Mouse (Mus musculus) adrenal gland, adult 18-20 months (tissue): ENCODE results near the gene Git1. TPM values are rescaled to one million over a fixed set of nuclear protein-coding genes. Genes with fewer than 3 reads are reported as not detected.
A peak's percentile ranks its signal among the peaks of the same experiment; 100 is the strongest.

Experiments used
- DNase-seq, 2 experiments: peaks; one replicate each; pipeline ENCODE4 v3.0.0; 2021 to 2022; ENCODE audit warnings: low spot score in 2 of 2
- total RNA-seq, 2 experiments: library from RNA; stranded (reverse); gene quantifications; 1 replicate in 1 of 2; 2 replicates in 1 of 2; pipeline ENCODE4 v1.2.3; 2021

Gene Git1
- total RNA-seq, 2 experiments from 2014 or later = 47.7 to 49.2 TPM

DNA sequence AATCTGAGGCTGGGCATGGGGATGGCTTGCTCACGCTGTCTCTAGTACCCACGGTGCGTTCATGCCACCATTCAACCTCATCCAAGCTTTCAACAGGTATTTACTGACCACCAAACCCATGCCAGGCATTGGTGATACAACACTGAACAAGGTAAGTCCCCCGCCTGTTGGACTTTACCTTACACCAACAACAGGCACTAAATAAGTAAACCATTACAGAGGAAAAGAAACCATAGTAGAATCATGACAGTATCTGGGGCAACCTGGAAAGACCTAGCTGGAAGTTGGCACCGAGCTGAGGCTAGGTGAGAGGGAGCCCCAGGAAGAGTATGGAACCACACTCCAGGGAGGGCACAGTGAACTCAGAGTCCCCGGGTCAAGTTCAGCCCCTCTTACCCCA lies 16.5 kb upstream of the Git1 start:
- DNase-seq = no peak

DNA sequence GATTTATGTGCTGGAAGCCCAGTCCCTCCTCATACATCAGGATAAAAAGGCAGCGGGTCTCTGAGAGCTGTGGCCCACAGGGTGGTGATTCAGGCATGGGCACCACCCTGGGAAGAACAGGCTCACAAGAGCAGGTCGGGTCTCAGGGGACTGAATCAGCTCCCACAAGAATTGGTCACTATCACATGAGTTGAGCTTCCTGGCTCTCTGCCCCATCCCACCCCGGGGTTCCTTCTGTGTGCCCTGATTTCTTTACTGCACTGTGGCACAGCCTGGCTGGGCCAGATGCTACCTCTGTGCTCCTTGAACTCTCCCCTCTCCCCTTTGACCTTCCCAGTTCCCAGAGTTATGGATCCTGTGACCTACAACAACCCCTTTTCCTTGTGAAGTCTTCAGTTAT lies 10.3 kb upstream of the Git1 start:
- DNase-seq = no peak

DNA sequence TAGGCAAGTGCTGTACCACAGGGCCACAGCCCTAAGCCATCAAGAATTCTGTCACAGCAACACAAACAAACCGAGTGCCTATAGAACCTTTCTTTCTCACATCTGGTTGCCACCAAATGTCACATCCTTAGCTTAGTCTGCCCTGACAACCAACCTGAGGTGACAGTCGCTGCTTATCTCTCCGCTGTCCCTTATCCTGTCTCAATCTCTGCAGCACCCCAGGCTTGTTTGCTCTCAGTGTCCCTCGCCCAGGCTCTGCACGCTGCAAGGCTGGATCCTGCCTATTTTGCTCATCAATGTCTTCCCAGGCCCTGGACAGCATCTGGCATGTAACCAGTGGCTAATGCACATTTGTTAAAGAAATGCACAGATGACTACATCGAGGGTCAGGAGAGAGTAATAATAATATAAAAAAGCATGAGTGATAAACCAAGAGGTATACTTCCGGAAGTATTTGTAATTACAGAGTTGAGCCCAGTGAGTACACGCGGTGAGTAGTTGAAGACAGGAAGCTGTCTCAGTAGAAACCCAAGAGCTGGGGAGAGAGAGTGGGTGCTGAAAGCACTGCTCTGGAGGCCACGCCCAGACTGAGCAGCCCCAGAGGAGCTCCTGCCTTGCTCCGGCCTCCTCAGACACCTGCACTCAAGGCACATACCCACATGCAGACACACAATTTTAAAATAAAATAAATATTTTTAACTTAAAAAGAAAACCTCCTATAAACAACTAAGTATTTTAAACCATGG lies 9.7 kb upstream of the Git1 start:
- no peak for DNase-seq

DNA sequence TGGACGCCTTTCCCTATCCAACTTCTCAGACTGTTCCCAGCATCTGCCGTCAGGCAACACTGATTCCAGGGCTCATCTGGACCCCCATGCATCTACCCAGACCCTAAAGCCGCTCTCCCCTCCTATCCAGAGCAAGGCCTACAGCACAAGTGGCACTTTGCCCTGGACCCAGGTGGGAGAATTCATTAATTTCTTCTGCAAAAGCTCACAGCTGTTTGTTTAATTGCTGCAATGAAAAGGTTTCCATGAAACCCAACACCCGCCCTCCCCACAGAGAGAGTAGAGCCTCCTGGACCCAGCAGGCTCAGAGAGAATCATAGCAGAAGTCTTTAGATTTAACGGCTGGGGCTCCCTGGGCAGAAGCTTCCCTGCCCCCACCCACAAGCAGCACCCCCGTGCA lies 8.1 kb upstream of the Git1 start:
- DNase-seq = no peak

DNA sequence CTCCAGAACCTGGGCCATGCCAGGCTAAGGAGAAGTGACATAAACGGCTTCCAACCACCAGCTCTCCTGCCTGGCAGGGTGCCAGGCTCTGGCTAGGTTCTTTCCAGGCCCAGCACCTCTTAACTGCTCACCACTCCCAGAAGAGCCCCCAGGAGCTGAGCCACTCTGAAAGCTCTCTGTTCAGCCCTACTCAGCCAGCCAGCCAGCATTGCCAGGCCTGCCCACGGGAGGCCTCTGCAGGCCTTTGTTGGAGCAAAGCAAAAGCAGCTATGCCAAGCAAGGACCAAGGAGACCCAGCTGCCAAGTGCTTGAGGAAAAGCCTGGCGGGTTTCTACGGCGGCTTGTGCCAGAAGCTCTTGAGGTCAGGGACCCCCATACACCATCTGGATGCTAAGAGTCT lies 6.6 kb upstream of the Git1 start:
- no peak for DNase-seq

DNA sequence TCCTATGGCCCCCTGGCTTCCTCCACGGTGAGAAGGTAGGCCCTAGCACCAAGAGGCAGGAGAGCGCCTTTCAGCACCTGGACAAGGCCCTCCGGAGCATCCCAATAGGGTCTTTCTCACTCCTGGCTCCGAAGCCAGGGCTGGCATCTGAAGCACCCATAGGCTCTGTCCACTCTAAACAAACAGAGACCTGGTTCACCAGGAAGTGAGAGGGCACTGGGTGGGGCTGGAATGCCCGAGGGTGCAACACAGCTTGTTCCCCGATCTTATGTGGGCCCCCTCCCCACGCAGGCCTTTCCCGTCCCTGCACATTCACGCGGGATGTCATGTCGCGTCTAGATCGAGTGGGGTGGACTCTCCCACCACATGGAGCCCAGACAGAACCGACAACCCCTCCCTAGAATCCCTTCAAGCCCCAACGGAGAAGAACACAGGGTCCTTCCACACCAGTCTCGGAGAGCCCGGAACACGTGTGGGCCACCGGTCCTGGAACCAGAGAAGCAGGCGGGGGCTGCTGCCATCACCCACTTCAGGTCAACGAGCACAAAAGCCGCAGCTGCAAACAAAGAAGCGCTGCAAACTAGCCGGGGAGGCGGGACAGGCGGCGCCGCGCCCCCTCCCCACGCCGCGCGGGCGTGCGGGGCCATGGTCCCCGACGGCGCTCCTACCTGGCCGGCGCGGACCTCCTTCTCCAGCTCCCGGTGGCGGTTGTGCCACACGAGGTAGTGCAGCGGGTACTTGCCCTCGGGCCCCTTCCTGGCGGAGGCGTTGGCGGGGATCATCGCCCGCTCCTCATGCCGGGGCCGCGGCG lies 4.4 kb upstream of the Git1 start:
- no peak for DNase-seq

DNA sequence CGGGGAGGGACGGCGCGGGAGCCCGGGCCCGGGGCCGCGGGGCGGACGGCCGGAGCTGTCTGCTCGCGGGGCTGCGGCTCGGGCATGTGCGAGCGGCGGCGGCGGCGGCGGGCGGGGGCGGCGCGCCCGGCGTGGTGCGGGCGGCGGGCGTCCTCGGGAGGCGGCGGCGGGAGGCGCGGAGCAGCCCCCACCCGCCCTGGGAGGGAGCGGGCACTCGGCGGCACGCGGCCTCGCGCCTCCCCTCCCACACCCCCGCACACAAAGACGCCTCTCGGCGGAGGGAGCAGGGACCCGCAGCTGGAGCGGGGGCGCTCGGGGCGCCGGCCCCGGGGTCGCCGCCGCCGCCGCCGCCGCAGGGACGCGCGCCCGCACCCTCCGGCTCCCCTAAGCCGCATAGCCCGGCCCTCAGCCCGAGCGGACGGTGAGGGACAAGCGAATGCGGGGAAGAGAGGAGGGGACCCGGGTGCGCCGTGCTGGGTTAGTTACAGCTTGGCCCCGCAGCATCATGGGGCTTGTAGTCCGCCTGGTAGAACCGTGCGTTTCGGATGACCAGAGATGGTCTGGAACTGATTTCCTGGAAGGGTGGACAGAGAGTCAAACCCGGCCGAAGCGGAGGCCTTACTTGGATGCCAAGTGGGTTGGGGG lies 3.6 kb upstream of the Git1 start, which contains the start of gene Ankrd13b:
TSS of gene Ankrd13b (minus strand) at position 88 of the 645 bp plus-strand sequence.
- DNase-seq = peak; percentile 67 to 73

DNA sequence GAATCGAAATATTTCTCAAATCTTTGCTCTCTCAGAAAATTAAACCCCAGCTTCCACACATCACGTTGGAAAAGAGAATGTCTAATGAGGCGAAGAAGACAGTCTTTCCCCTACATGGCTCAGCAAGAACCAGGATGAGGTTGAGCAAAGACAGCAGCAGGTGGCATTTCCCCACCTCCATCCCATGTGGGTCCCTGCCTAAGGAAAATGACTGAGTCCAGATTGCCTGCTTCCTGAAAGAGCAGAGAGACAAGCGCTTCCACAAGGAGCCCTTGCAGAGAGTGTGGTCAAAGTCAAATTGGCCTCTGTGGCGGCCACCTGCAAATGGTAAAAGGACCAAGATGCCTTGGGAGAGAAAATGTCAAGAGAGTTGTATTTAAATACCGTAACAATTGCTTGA lies 2.9 kb upstream of the Git1 start:
- no peak for DNase-seq

DNA sequence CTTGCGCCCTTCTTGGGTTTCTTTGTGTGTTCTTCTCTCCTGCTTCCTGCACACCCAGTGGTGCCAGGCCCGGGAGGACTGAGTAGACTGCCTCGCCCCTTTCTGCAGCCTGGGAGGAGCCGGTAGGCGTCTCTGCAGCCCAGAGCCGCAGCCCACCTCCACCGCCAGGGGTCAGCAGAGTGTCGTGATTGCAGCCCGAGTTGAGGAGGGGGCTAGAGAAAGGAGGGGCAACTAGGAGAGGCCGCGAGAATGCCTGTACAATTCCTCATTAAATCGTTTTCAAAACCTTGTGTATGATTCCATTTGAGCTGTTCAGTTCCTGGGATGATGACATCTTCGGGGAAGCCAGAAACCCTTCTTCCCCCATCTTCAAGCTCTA lies 2.2 kb upstream of the Git1 start:
- DNase-seq = peak; percentile 87 to 92

DNA sequence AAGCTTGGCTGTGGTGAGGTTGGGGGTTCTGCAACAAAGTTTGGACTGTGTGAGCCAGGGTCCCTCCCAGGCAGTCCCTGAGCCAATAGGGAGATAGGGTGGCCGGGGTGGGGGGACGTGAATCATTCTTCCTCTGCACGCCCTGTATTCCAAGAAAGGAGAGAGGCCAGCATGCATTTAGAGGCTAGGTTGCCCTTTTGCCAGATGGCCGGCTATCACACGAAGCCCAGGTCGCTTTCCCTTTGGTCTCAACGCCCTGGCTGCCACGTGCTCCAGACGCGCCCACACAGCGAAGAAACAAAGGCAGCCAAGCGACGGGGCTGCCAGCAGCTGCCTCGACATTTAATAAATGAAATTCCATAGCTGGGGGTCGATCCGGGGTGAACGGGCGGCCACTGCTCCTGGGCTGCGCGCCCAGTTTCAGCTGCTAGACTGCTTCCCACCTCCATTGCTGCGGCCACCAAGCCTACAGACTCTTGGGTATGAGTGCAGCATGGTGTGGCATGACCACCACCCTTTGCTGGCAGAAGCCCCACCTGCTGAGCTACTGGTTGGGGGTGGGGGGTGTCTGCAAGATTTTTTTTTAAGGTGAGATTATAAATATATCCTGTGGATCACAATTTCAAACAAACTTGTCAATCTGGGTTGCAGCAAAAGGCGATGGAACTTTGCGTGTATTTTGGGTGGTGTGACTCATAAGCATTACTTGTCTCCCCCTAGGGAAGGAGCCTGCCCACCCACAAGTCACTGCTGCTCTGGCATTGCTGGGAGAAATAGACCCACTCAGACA lies 1.7 kb upstream of the Git1 start:
- peak in 1 of 2 experiments; percentile 49 for DNase-seq

DNA sequence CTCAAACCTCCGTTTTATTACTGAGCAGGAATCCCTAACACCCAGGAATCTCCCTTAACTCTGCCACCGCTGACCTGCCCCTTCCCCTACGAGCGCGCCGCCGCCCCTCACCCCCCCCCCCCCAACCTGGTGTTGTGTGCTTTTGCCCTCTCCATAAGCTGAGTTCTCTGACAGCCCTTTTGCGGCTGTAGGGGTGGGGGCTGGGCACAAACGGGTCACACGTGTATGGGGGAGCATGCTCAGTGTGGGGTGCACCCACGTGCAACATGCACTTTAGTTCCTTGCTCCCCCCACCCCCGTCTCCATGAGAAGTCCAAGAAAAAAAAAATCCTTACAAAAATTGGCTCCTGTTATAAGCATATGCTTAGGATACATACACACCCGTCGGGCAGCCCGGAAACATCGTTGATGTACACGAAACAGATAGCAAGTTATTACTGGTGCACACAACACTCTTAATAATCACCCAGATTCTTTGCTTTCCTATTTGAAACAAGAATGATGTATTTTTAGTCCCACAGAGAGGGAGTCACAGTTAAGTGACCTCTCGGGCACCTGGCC lies 971 bp upstream of the Git1 start:
- DNase-seq = no peak

DNA sequence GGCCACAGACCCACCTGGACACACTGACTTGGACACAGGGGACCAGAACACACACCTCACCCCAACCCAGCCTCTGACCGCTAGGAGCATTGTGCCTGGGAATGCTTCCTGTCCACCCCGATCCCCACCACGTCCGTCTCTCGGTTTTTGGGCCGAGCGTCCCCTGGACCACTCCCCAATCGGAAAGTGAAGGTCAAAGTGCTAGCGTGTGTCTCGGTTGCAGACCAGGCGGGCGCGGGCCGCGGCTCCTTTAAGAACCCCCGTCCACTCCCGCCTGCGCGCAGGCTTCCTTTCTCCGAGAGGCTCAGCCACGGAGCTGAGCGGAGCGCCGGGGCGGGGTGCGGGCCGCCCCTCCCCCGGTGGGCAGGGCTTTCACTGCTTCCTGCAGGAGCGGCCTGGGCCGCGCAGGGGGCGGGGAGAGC lies 440 bp upstream of the Git1 start:
- peak; percentile 89 to 92 for DNase-seq

DNA sequence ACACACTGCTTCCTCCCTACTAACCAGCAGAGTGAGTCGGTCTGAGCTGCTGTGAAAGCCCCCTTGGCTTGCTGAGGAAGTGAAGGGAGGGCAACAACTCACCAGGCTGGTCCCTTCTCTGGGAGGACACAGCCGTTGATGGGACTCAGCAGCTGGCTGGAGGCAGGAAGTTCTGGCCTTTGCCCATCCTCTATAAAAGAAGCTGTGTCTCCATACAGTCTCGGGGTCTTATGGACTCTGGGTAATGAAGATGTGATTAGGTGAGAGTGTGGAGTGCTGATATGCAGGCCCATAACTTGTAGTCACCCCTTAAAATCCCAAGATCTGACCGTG lies 948 bp downstream of the Git1 start:
- DNase-seq = no peak

DNA sequence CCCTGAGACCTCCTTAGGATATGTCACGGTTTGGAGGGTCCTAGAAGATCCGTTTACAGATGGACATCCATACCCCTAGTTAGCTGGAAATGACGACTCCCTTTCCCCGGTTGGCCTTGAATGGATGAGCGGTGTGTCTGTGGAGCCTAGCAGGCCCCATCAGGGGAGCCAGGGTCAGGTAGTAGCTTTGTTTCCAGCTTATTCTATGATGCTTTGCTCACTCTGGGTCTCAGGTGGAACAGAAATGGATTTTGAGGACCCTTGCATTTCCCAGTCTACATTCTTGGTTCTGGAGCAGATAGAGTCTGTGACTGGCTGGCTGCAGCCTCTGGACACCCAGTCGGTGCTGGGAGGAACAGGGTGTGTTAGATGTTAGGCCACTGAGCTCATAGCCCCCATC lies 1.4 kb downstream of the Git1 start:
- DNase-seq = no peak

DNA sequence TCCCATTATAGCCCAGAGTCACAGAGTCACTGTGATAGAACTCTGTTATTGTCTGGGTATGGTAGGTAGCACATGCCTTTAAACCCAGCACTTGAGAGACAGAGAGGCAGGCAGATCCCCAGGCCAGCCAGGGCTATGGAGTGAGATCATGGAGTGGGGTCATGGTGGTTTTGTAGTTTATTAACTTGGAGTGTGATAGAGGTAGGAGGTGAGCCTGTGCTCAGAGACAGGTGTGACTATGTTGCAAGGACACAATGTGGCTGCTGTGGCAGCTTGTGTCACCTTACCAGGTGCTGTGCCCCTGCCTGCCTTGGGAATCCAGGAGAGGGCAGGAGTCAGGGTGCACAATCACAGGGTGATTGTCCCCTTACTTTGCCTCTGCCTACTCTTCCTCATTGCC lies 2.1 kb downstream of the Git1 start:
- DNase-seq = no peak

DNA sequence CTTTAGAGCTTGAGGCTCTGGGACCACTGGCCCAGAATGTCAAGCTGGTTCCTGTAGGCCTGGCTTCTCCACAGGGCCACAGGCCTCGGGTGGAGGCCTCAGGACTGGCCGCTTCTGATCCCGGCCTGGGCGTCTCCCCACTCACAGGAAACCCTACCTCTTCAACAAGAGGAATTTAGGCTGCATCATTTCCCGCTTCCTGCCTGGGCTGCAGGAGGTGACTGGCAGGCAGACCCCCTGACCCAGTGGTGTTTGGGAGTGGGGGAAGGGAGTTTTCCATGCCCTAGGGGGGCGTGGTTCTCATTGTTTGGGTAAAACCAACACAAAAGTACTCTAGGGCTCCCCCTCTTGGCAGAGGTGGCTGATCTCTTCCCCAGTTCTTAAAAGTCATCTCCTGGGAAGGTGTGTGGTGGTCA lies 4.0 kb downstream of the Git1 start:
- peak in 1 of 2 experiments; percentile 60 for DNase-seq

DNA sequence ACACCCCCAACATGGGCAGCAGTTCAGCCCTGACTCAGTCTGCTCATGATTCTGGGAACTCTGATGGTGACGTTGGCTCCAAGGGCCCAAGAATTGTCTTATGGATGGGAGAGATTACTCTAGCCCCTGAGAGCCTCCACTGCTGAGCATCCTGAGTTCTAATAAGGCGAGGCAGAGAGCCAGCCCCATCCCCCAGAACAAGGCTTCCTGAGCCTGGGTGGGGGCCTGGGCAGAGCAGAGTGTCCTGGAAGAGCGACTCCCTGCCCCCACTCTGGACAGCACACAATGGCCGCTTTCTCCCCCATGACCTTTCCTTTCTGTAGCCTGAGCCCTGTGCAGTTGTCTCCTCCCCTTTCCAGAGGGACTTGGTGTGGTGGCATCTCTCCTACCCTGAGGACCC lies 4.5 kb downstream of the Git1 start:
- DNase-seq = no peak

DNA sequence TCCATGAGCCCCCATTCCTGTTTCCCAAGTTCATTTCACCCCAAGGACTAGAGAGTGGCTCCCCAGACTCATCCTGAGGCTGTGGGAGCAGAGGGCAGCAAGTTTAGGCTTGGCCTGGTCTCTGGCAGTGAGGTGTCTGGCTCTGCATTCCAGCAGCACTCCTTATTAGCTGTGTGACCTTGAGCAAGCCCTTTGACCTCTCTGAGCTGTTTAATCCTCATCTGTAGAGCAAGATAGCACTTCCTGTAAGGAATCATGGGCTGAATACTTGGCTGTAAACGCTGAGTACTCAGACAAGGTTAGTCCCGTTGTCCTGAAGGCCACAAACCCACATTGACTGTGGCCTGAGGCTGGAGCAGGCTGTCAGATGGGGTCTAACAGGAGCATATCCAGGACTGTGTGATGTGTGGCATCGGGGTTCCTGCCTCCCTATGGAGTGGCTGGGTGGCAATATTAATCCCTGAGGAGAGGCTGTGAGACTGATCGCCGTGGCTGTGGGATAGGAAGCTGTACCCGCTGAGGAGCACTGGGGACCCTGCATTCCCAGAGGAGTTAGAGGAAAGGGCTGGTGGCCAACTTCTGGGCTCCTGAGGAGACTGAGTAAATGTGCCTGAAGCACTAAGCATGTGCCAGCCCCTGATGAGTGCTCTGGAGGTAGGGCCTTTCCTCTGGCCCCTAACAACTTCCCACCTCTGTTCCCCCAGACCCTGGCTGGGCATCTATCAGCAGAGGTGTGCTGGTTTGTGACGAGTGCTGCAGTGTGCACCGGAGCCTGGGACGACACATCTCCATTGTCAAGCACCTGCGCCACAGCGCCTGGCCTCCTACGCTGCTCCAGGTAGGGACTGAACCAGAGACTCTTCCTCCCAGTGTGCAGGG lies 5.1 kb downstream of the Git1 start:
- no peak for DNase-seq

DNA sequence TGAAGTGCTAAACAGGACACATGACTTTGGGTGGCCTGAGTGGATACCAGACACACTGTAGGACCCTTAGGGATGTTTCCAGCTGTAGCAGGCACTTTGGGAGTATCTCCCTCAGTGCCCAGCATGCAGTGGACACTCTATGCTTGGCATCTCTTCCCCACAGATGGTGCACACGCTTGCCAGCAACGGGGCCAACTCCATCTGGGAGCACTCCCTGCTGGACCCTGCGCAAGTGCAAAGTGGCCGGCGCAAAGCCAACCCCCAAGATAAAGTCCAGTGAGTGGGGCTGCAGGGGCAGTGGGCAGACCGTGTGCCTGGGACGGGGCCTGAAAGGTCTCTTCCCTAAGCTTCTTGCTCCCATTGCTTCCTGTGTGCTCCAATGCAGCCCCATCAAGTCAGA lies 6.0 kb downstream of the Git1 start:
- DNase-seq = no peak
